Mouse (Mus musculus): Measurements from ENCODE around the gene Pou3f3. TPM values are rescaled to one million over a fixed set of nuclear protein-coding genes. Genes with fewer than 3 reads are reported as not detected.

The Pou3f3 gene
- total and polyA plus RNA-seq, 2 experiments from 2014 or later = 22.7 to 81.4 TPM

GRCm38 (mm10) chr1:42741383-42742241 is 46.0 kb downstream of the Pou3f3 start:
- H3K4me3 ChIP-seq (ENCODE audit: low read depth, low read length) = no peak overlapping the region
- no peak for DNase-seq
- TF ChIP-seq CTCF (IDR thresholded peaks at IDR 0.05; ENCODE audit: low read depth) = no peak
- no peaks in the 10 kb centered on the region for H3K36me3 ChIP-seq (ENCODE audit: insufficient read depth)
- H3K4me1 ChIP-seq (ENCODE audit: insufficient read depth) = no peaks in the 10 kb centered on the region
- ATAC-seq = no peak
- no peak overlapping the region for H3K9ac ChIP-seq
- H3K27me3 ChIP-seq (ENCODE audit: insufficient read depth, low read length) = no peaks in the 10 kb centered on the region
- H3K4me2 ChIP-seq (ENCODE audit: low read depth) = no peak overlapping the region
- no peak overlapping the region for H3K27ac ChIP-seq (ENCODE audit: low read depth, low read length)
- no peaks in the 10 kb centered on the region for H3K9me3 ChIP-seq (ENCODE audit: low read length)
- WGBS = 66% methylated on average over 16 of the region's 16 CpGs

DNA sequence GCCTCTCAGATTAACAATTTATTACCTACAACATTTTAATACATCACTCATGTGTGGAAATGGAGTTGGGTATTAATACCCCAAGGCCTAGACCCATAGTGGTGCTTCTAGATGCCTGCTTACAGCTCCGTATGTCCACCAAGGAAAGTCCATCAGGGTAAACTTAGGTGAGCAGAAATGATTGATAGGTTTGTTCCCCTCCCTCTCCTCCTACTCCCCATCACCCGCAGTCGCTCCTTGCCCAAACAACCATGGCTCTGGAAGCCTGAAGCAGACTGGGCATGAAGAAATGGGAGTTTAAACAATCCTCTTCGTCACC is 46.6 kb downstream of the Pou3f3 start:
- ATAC-seq = no peak
- no peak for DNase-seq
- 92% methylated on average over 4 of the region's 4 CpGs for WGBS

DNA sequence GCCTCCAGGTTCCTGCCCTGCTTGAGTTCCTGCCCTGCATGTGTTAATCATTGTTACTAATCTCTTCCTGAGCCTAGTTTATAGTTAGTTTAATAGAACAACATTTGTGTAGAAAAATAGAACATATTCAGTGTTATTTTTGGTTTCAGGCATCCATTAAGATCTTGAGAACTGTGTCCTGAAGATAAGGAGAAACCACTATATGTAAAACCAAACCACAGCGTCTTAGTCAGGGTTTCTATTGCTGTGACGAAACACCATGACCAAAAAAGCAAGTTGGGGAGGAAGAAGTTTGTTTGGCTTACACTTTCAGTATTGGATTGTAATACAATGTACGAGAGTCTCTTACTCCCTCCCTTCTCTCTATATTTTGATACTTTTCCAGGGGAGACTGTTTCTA is 49.5 kb downstream of the Pou3f3 start:
- Histone ChIP-seq H3K36me3 (ENCODE audit: insufficient read depth) (no peaks in the 10 kb centered on the region), H3K27ac (ENCODE audit: low read depth, low read length) (no peak overlapping the region), H3K9ac (no peak overlapping the region), H3K4me2 (ENCODE audit: low read depth) (no peak overlapping the region), H3K27me3 (ENCODE audit: insufficient read depth, low read length) (no peaks in the 10 kb centered on the region), H3K4me1 (ENCODE audit: insufficient read depth) (no peaks in the 10 kb centered on the region), H3K4me3 (ENCODE audit: low read depth, low read length) (no peak overlapping the region), H3K9me3 (ENCODE audit: low read length) (no peaks in the 10 kb centered on the region)
- 92% methylated on average over 3 of the region's 3 CpGs for WGBS
- TF ChIP-seq CTCF (IDR thresholded peaks at IDR 0.05; ENCODE audit: low read depth) = no peak
- no peak for ATAC-seq
- DNase-seq = no peak

More for the DNA sequence above, 46.6 kb downstream of the Pou3f3 start:
- H3K9ac ChIP-seq = no peak overlapping the region
- no peak overlapping the region for H3K4me3 ChIP-seq (ENCODE audit: low read depth, low read length)
- H3K27ac ChIP-seq (ENCODE audit: low read depth, low read length) = no peak overlapping the region
- H3K4me1 ChIP-seq (ENCODE audit: insufficient read depth) = no peaks in the 10 kb centered on the region
- H3K4me2 ChIP-seq (ENCODE audit: low read depth) = no peak overlapping the region
- H3K27me3 ChIP-seq (ENCODE audit: insufficient read depth, low read length) = no peaks in the 10 kb centered on the region
- no peaks in the 10 kb centered on the region for H3K36me3 ChIP-seq (ENCODE audit: insufficient read depth)
- TF ChIP-seq CTCF (IDR thresholded peaks at IDR 0.05; ENCODE audit: low read depth) = no peak
- no peaks in the 10 kb centered on the region for H3K9me3 ChIP-seq (ENCODE audit: low read length)

GRCm38 (mm10) chr1:42749536-42750292 is 54.1 kb downstream of the Pou3f3 start:
- H3K4me3 ChIP-seq (ENCODE audit: low read depth, low read length) = no peak overlapping the region
- no peaks in the 10 kb centered on the region for H3K27me3 ChIP-seq (ENCODE audit: insufficient read depth, low read length)
- H3K27ac ChIP-seq (ENCODE audit: low read depth, low read length) = no peak overlapping the region
- H3K36me3 ChIP-seq (ENCODE audit: insufficient read depth) = no peaks in the 10 kb centered on the region
- DNase-seq (no peak), ATAC-seq (no peak)
- 88% methylated on average over 6 of the region's 6 CpGs for WGBS
- no peak overlapping the region for H3K4me2 ChIP-seq (ENCODE audit: low read depth)
- TF ChIP-seq CTCF (IDR thresholded peaks at IDR 0.05; ENCODE audit: low read depth) = no peak
- no peaks in the 10 kb centered on the region for H3K9me3 ChIP-seq (ENCODE audit: low read length)
- no peaks in the 10 kb centered on the region for H3K4me1 ChIP-seq (ENCODE audit: insufficient read depth)
- no peak overlapping the region for H3K9ac ChIP-seq

Other genes starting within 250 kb of the Pou3f3 start
- gene Mrps9, start 155.5 kb downstream of the Pou3f3 start, total RNA-seq (2014; rRNA removed) = 30.6 and 39.7 TPM in 2 replicates
- gene Mrps9, start 155.5 kb downstream of the Pou3f3 start, polyA plus RNA-seq (2015; fragmentation: Nextera tagmentation; extraction: Ambion mirVana) = 33.1 and 35.3 TPM in 2 replicates

Data from forebrain, postnatal 0 days (tissue).